In genomic region chr13:117220501-117221321, GRCm38 (mm10) we compare ENCODE assay signal across 8 mouse cellular contexts. TPM values are rescaled to one million over a fixed set of nuclear protein-coding genes. Genes with fewer than 3 reads are reported as not detected.
DNase-seq lines count a peak whose midpoint lies in the region; ATAC-seq and TF ChIP-seq lines count a peak whose summit lies in the region.

Gm17509 (minus strand) TSS chr13:117221075.

- H3K9ac ChIP-seq in embryonic facial prominence, embryonic 11.5 days (replicated peaks; ENCODE audit: low read length) = peak within 1 kb of the TSS; percentile 83
- peak within 1 kb of the TSS; percentile 58 for H3K9ac ChIP-seq in heart, embryonic 15.5 days
- no peak within 1 kb of the TSS; the same call in 1 of the 2 replicates for H3K9ac ChIP-seq in liver, embryonic 14.5 days (replicated peaks)
- peak within 1 kb of the TSS; percentile 72 for H3K9ac ChIP-seq in stomach, embryonic 16.5 days (ENCODE audit: low read length)

- peak within 1 kb of the TSS; percentile 93 for H3K4me2 ChIP-seq in embryonic facial prominence, embryonic 11.5 days (ENCODE audit: low read depth, low read length)
- H3K4me2 ChIP-seq in heart, embryonic 15.5 days = peak within 1 kb of the TSS; percentile 99
- peak within 1 kb of the TSS; percentile 57 for H3K4me2 ChIP-seq in liver, embryonic 14.5 days (ENCODE audit: low read depth)
- peak within 1 kb of the TSS; percentile 98 for H3K4me2 ChIP-seq in stomach, embryonic 16.5 days (ENCODE audit: low read depth, low read length)

- no peaks in the 10 kb centered on the region; the same call in 1 of the 2 replicates for H3K4me1 ChIP-seq in embryonic facial prominence, embryonic 11.5 days (ENCODE audit: control insufficient read depth, insufficient read depth, low read length)
- H3K4me1 ChIP-seq in heart, embryonic 15.5 days (replicated peaks) = peaks cover 14% of the 10 kb centered on the region
- peaks cover 0 to 4% of the 10 kb centered on the region in 2 experiments; a peak in 1 of 4 replicates for H3K4me1 ChIP-seq in liver, embryonic 14.5 days (replicated peaks; ENCODE audit: control insufficient read depth in 2 of 2, insufficient read depth in 2 of 2, low read length in 1 of 2)
- 0 out of 2 replicates have a peak, but pooled peaks cover 6% of the 10 kb centered on the region for H3K4me1 ChIP-seq in stomach, embryonic 16.5 days (ENCODE audit: control insufficient read depth, insufficient read depth, low read length)

- H3K4me3 ChIP-seq in embryonic facial prominence, embryonic 11.5 days (ENCODE audit: low read depth, low read length) = peak within 1 kb of the TSS; percentile 73
- H3K4me3 ChIP-seq in heart, embryonic 15.5 days = peak within 1 kb of the TSS; percentile 70
- peak within 1 kb of the TSS; percentile 36 to 53 for H3K4me3 ChIP-seq in liver, embryonic 14.5 days (ENCODE audit: insufficient read depth in 1 of 2, low read depth in 2 of 2, low read length in 2 of 2)
- peak within 1 kb of the TSS; percentile 55 for H3K4me3 ChIP-seq in stomach, embryonic 16.5 days (replicated peaks; ENCODE audit: low read length)

- peak; percentile 85 for ATAC-seq in embryonic facial prominence, embryonic 11.5 days (replicated peaks; ENCODE audit: insufficient number of reproducible peaks, low FRiP score, low TSS enrichment, low read depth)
- ATAC-seq in heart, embryonic 15.5 days (replicated peaks; ENCODE audit: insufficient number of reproducible peaks, insufficient read depth, low FRiP score, low read depth) = peak; percentile 59; the same call in 1 of the 2 replicates
- ATAC-seq in liver, embryonic 14.5 days (ENCODE audit: insufficient read depth) = peak; percentile 36
- peak; percentile 76 for ATAC-seq in stomach, embryonic 16.5 days (ENCODE audit: insufficient read depth, low FRiP score)

- no peak for TF ChIP-seq CTCF in liver, embryonic 14.5 days (IDR thresholded peaks at IDR 0.05; ENCODE audit: low read depth)

- no peaks in the 10 kb centered on the region for H3K9me3 ChIP-seq in embryonic facial prominence, embryonic 11.5 days (replicated peaks; ENCODE audit: control insufficient read depth, low read length)
- no peaks in the 10 kb centered on the region for H3K9me3 ChIP-seq in heart, embryonic 15.5 days (replicated peaks)
- H3K9me3 ChIP-seq in liver, embryonic 14.5 days (ENCODE audit: control insufficient read depth, low read length) = no peaks in the 10 kb centered on the region
- no peaks in the 10 kb centered on the region for H3K9me3 ChIP-seq in stomach, embryonic 16.5 days (replicated peaks; ENCODE audit: control insufficient read depth, low read length)

- under 1% methylated on average over 67 of the region's 67 CpGs for WGBS in embryonic facial prominence, embryonic 11.5 days
- under 1% methylated on average over 67 of the region's 67 CpGs for WGBS in heart, embryonic 15.5 days
- under 1% methylated on average over 66 of the region's 67 CpGs for WGBS in liver, embryonic 14.5 days (ENCODE audit: insufficient replicate concordance)
- under 1% methylated on average over 65 of the region's 67 CpGs for WGBS in stomach, embryonic 16.5 days

- peak within 1 kb of the TSS; percentile 28; the same call in 1 of the 2 replicates for H3K27ac ChIP-seq in embryonic facial prominence, embryonic 11.5 days (replicated peaks; ENCODE audit: low read depth, low read length)
- peak within 1 kb of the TSS; percentile 15; the same call in 1 of the 2 replicates for H3K27ac ChIP-seq in heart, embryonic 15.5 days
- no peak within 1 kb of the TSS for H3K27ac ChIP-seq in liver, embryonic 14.5 days
- no peak within 1 kb of the TSS for H3K27ac ChIP-seq in stomach, embryonic 16.5 days (ENCODE audit: low read length)

- no peaks in the 10 kb centered on the region for H3K27me3 ChIP-seq in embryonic facial prominence, embryonic 11.5 days (ENCODE audit: control insufficient read depth, insufficient read depth, low read length)
- peaks cover 7% of the 10 kb centered on the region for H3K27me3 ChIP-seq in heart, embryonic 15.5 days
- H3K27me3 ChIP-seq in liver, embryonic 14.5 days (ENCODE audit: control insufficient read depth, insufficient read depth, low read length) = peaks cover 26% of the 10 kb centered on the region
- H3K27me3 ChIP-seq in stomach, embryonic 16.5 days (ENCODE audit: control insufficient read depth, insufficient read depth, low read length) = no peaks in the 10 kb centered on the region

- H3K36me3 ChIP-seq in embryonic facial prominence, embryonic 11.5 days (replicated peaks; ENCODE audit: control insufficient read depth, insufficient read depth, low read depth, low read length) = no peaks in the 10 kb centered on the region
- no peaks in the 10 kb centered on the region for H3K36me3 ChIP-seq in heart, embryonic 15.5 days
- H3K36me3 ChIP-seq in liver, embryonic 14.5 days (replicated peaks; ENCODE audit: control insufficient read depth, insufficient read depth, low read depth) = no peaks in the 10 kb centered on the region
- no peaks in the 10 kb centered on the region for H3K36me3 ChIP-seq in stomach, embryonic 16.5 days (ENCODE audit: control insufficient read depth, insufficient read depth, low read length)

- peak; percentile 87 for DNase-seq in CD4-positive helper T cell, adult 2 months (ENCODE audit: low read depth, low spot score)
- peak; percentile 56 for DNase-seq in adrenal gland, postnatal 25 days
- peak; percentile 77 for DNase-seq in embryonic facial prominence, embryonic 11.5 days (ENCODE audit: low spot score)
- DNase-seq in kidney, postnatal 25 days = peak; percentile 16 to 67
- DNase-seq in liver, embryonic 14.5 days (ENCODE audit: low read depth in 3 of 3, low spot score in 3 of 3) = no peak
- peak; percentile 84 for DNase-seq in naive thymus-derived CD4-positive, alpha-beta T cell, adult 2 months (ENCODE audit: low read depth)

- TF ChIP-seq EP300 in liver, embryonic 14.5 days (IDR thresholded peaks at IDR 0.05; ENCODE audit: low read depth) = no peak

RNA-seq across cellular contexts. Expression of gene Gm17509, which starts in this region (rescaled TPM):
- not detected in 2 replicates for total RNA-seq in adrenal gland, postnatal 25 days (2021)
- polyA plus RNA-seq in embryonic facial prominence, embryonic 11.5 days (2014; fragmentation: Nextera tagmentation; extraction: Ambion mirVana) = 0.49 TPM in 2 replicates
- polyA plus RNA-seq in heart, embryonic 15.5 days (2015; fragmentation: Nextera tagmentation; extraction: Ambion mirVana) = 0.08 TPM in 1 of 2 replicates, not detected in the other
- 0.02 and 0.07 TPM in 2 replicates for polyA plus RNA-seq in liver, embryonic 14.5 days (2012; rRNA removed)
- not detected in 2 replicates for polyA plus RNA-seq in liver, embryonic 14.5 days (2014; fragmentation: Nextera tagmentation; extraction: Ambion mirVana)
- polyA plus RNA-seq in stomach, embryonic 16.5 days (2015; fragmentation: Nextera tagmentation; extraction: Ambion mirVana) = 0.13 TPM in 1 of 2 replicates, not detected in the other

Comparison
In these comparisons a context has a peak if more than half of its experiments do, and no peak if none do; other contexts are left out.
1. Peak in DNase-seq in adrenal gland, postnatal 25 days; RNA of the gene not detected or under 1 TPM.
2. Peak in DNase-seq, ATAC-seq, H3K4me3 ChIP-seq, H3K27ac ChIP-seq, H3K9ac ChIP-seq and H3K4me2 ChIP-seq in embryonic facial prominence, embryonic 11.5 days; RNA of the gene not detected or under 1 TPM.
3. Peak in ATAC-seq, H3K4me3 ChIP-seq, H3K27ac ChIP-seq, H3K9ac ChIP-seq and H3K4me2 ChIP-seq in heart, embryonic 15.5 days; RNA of the gene not detected or under 1 TPM.
4. Peak in ATAC-seq, H3K4me3 ChIP-seq and H3K4me2 ChIP-seq in liver, embryonic 14.5 days; RNA of the gene not detected or under 1 TPM.
5. Peak in ATAC-seq, H3K4me3 ChIP-seq, H3K9ac ChIP-seq and H3K4me2 ChIP-seq in stomach, embryonic 16.5 days; RNA of the gene not detected or under 1 TPM.
6. DNase-seq: peak in CD4-positive helper T cell, adult 2 months (single experiment), kidney, postnatal 25 days (2 of 2) and naive thymus-derived CD4-positive, alpha-beta T cell, adult 2 months (single experiment); none in liver, embryonic 14.5 days (0 of 3).
7. Peak in every context shown above with its lines, with median percentiles within 50 percentile points of each other: ATAC-seq, H3K4me2 ChIP-seq and H3K4me3 ChIP-seq.